Mouse (Mus musculus): ENCODE measurements around the gene Gm27179. TPM values are rescaled to one million over a fixed set of nuclear protein-coding genes. Genes with fewer than 3 reads are reported as not detected.
"Not testable (repeated sequence)": the region's sequence is repeated elsewhere in the genome, so short reads cannot be mapped to it uniquely, and the experiment has no call there.

Gm27179 gene
- not detected in 2 replicates for polyA plus RNA-seq (2015; fragmentation: Nextera tagmentation; extraction: Ambion mirVana)

DNA sequence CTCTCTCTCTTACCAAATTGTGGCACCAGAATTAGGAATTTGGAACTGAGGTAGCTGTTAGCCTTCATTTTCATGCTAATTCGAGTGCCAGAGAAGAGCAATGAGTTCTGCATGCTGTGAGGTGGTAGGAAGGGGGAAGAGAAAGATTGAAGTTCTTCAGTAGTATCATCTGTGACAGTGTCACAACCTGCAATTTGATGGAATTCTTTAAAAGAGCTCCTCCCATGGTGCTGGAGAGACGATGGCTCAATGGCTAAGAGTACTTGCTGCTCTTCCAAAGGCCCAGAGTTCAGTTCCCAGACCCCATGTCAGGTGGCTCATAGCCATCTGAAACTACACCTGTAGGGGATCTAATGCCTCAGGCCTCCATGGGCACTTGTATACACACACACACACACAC, at the start of gene Gm27179:
TSS of gene Gm27179 (minus strand) at position 101 of the 400 bp plus-strand sequence.
- H3K9me3 ChIP-seq; H3K36me3 ChIP-seq (replicated peaks); H3K4me2 ChIP-seq; H3K4me1 ChIP-seq; H3K27me3 ChIP-seq (replicated peaks); H3K9ac ChIP-seq; H3K27ac ChIP-seq; H3K4me3 ChIP-seq; ATAC-seq (replicated peaks): not testable (repeated sequence)
- WGBS: no CpG with 5 or more reads among the region's 2 CpGs

DNA sequence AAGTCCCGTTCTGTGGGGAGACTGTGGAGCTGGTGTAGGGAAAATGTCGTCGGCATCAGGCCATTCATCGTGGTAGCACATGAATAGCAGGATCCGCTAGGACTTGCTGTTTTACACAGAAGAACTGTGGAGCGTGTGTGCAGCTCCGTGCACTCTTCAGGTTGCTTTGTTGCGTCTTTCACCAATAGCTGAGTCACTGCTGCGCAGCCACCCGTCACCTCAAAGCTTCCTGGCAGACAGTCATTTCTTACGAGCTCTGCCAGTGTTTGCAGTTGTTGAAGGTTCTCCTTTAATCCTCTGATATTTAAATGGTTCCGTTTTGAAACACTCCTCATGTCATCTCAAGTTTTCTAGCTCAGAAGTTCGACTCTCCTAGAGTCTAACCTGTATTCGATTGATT, 45.2 kb upstream of the Gm27179 start:
- not testable (repeated sequence) for H3K9me3 ChIP-seq; H3K27me3 ChIP-seq (replicated peaks); H3K4me1 ChIP-seq; H3K36me3 ChIP-seq (replicated peaks); ATAC-seq (replicated peaks); H3K4me2 ChIP-seq; H3K4me3 ChIP-seq; H3K9ac ChIP-seq; H3K27ac ChIP-seq
- WGBS: no CpG with 5 or more reads among the region's 14 CpGs

DNA sequence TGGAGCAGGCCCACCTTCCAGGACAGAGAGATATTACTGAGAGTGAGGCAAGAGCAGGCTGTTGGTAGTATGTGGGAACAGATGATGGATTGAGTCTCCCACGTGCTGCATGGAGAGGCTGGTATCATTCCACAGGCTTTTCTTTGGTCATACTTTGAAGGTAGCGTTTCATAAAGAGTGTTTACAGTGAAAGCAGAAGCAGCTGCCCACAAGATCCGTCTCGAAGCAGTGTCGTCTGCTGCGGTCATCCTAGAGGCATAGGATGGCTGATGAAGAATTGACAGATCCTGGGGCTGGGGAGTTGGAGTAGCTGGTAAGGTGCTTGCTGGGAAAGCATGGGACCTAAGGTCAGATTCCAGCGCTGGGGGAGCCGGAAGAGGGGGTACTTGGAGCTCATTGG, 44.5 kb upstream of the Gm27179 start:
- no CpG with 5 or more reads among the region's 8 CpGs for WGBS
- not testable (repeated sequence) for H3K27ac ChIP-seq; H3K4me1 ChIP-seq; H3K9ac ChIP-seq; H3K9me3 ChIP-seq; H3K36me3 ChIP-seq (replicated peaks); H3K4me2 ChIP-seq; H3K4me3 ChIP-seq; ATAC-seq (replicated peaks); H3K27me3 ChIP-seq (replicated peaks)

DNA sequence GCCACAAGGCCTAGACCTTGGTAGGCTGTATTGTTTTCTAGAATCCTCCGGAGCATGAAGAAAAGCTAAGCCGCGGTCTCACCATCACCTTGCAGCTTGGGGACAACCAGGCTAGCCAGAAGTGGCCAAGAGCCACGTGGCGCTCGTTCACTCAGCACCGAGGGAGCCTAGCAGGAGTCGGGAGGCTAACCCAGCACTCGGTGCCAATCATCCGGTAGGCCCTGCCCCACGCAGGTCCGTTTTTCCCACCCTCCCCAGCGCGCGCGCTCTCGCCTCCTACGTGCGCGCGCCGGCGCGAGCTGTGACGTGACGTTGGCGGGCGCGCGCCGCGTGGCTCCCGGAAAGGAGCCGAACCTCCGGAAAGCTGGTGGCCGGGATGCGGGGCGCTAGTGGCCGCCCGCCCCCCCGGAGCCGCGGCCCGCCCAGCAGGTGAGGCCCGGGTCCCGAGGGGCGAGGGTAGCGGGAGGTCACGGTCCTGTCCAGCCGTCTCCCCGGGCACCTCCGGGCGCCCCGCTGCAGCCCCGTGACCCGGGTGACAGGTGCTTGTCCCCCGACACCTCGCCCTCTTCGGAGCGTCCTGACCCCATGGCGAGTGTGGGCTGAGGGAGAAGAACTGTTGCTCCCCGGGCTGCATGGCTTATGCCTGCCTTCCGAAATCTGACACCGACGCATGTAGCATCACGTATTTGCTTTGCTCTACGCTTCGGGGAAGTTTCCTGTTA, 42.9 kb upstream of the Gm27179 start, which contains the start of gene Entpd4b:
TSS of gene Entpd4b (plus strand) at position 315 of the 722 bp plus-strand sequence.
- not testable (repeated sequence) for H3K27ac ChIP-seq; H3K4me1 ChIP-seq; H3K27me3 ChIP-seq (replicated peaks); H3K4me3 ChIP-seq; H3K36me3 ChIP-seq (replicated peaks); H3K9me3 ChIP-seq; H3K9ac ChIP-seq; H3K4me2 ChIP-seq
- ATAC-seq (replicated peaks): peak; percentile 97
- no CpG with 5 or more reads among the region's 68 CpGs for WGBS

DNA sequence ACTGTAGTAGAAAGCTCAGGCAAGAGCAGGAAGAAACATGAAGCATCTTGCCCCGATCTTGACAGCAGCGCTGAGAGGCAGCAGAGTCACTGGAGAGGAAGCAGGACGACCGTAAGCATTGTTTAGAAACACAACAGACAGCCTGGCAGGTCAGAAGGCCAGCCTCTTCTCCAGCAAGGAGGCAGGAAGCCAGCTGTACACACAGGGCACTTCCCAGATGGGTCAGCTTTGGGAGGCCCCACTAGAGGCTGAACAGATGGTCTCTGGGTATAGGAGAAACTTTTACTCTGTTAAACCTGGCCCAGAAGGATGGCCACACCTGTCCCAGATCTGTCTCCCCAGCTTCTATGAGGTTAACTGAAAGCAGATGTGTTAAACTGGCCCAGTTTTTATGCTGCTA, 35.0 kb upstream of the Gm27179 start:
- ATAC-seq (replicated peaks); H3K27ac ChIP-seq; H3K4me3 ChIP-seq; H3K9me3 ChIP-seq; H3K4me2 ChIP-seq; H3K27me3 ChIP-seq (replicated peaks); H3K4me1 ChIP-seq; H3K36me3 ChIP-seq (replicated peaks); H3K9ac ChIP-seq: not testable (repeated sequence)
- no CpG with 5 or more reads among the region's 4 CpGs for WGBS

DNA sequence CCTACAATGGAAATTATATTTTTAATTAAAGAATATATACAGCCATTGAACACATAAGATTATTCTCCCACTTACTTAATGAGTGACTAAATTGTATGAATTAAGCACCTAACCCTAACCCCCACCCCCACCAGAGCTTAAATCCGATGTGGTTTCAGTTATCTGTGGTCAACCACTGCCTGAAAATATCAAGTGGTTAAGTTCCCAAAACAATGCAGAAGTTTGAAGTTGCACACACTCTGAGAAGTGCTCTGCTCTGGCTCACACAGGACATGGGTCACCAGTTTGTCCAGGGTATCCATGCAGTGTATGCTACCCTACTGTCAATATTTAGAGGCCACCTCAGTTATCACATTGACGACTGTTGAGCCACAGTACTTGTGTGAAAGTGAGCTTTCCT, 32.7 kb upstream of the Gm27179 start:
- H3K9ac ChIP-seq; H3K27ac ChIP-seq; H3K27me3 ChIP-seq (replicated peaks); H3K4me3 ChIP-seq; H3K9me3 ChIP-seq; H3K36me3 ChIP-seq (replicated peaks); H3K4me1 ChIP-seq; H3K4me2 ChIP-seq; ATAC-seq (replicated peaks): not testable (repeated sequence)
- WGBS: no CpG with 5 or more reads among the region's 2 CpGs

DNA sequence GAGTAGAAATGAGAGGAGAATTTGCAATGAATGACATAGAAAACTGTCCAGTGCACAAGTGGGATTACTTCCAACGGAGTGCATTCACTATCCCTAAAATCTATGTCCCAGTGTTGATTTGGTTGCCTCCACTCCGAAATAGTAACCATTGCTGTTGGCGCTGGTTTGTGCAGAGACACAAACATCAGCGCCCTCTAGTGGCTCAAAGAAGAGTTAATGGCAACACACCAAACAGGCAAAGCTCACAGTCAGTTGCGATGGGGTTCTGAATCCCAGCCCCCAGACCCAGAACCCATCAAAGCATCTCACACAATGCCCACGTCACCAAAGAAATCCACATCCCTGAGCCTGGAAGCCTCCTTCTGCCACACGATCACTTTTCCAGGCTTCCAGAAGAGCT, 31.7 kb upstream of the Gm27179 start:
- H3K4me2 ChIP-seq; H3K36me3 ChIP-seq (replicated peaks); H3K4me3 ChIP-seq; ATAC-seq (replicated peaks); H3K9ac ChIP-seq; H3K27me3 ChIP-seq (replicated peaks); H3K27ac ChIP-seq; H3K4me1 ChIP-seq; H3K9me3 ChIP-seq: not testable (repeated sequence)
- WGBS: no CpG with 5 or more reads among the region's 7 CpGs

DNA sequence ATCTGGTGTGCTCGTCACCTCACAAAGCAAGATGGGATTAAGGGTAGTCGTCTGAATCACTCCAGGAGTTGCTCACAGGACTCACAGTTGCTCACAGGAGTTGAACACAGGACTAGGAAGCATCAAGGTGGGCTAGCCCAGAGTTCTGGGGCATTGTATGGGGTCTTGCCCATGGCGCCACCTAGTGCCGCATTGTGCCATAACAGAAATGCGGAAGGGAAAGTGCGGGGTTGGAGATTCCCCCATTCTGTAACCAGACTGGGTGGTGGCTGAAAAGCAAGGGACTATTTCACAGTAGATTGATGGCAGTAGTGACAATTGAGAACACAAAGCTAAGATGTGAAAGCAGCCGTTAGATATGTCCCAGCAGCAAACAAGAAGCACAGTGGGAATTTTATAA, 30.3 kb upstream of the Gm27179 start:
- H3K4me3 ChIP-seq; H3K4me2 ChIP-seq; H3K9ac ChIP-seq; H3K9me3 ChIP-seq; H3K27ac ChIP-seq; ATAC-seq (replicated peaks); H3K27me3 ChIP-seq (replicated peaks); H3K4me1 ChIP-seq; H3K36me3 ChIP-seq (replicated peaks): not testable (repeated sequence)
- no CpG with 5 or more reads among the region's 7 CpGs for WGBS

DNA sequence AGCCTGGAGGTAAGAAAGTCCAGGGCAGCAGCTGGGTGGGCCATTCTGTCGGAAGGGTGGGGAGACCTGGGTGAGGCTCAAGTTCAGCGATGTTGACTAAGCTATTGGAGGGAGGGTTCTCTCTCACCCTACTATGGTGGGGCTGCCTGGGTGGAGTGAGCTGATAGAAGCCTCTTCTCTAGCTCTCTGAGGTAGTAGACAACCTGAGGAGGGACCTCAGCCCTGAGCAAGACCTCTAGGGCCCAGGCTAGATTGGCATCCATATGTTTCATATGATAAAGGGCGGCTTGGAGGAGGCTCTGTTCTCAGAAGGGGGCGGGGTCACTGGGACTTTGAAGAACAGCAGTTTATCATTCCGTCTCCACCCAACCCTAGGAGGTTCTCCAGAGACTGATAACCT, 27.8 kb upstream of the Gm27179 start:
- not testable (repeated sequence) for H3K9me3 ChIP-seq; H3K36me3 ChIP-seq (replicated peaks); H3K4me1 ChIP-seq; H3K4me2 ChIP-seq; H3K27me3 ChIP-seq (replicated peaks); H3K27ac ChIP-seq; H3K4me3 ChIP-seq; ATAC-seq (replicated peaks); H3K9ac ChIP-seq
- WGBS: no CpG with 5 or more reads among the region's 5 CpGs

DNA sequence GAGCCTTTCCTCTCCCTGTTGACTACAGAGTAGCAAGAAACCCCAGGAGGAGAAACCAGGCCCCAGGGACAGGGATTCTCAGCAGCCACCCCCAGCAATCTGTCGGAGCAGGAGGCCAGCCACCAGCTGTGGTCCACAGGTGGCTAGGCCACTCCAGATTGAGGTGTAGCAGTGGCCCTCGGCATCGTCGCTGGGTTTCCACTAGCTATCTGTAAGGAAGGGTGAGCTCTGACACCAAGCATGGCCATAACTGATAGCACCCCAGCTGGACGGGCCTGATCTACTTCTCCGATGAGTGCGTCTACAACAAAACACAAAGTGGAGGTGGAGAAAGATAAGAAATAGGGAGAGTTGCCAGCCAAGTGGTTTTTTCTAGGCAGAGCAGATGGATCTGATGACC, 24.2 kb upstream of the Gm27179 start:
- not testable (repeated sequence) for ATAC-seq (replicated peaks); H3K9me3 ChIP-seq

DNA sequence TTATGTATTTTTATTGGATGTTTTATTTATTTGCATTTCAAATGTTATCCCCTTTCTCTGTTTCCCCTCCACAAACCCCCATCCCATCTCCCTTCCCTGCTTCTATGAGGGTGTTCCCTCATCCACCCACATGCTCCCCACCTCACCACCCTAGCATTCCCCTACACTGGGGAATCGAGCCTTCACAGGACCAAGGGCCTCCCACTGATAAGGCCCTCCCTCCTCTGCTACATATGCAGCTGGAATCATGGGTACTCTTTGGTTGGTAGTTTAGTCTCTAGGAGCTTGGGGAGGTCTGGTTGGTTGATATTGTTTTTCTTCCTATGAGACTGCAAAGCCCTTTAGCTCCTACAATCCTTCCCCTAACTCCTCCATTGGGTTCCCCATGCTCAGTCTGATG, 13.9 kb upstream of the Gm27179 start:
- ATAC-seq (replicated peaks); H3K9ac ChIP-seq; H3K27me3 ChIP-seq (replicated peaks); H3K27ac ChIP-seq; H3K9me3 ChIP-seq; H3K36me3 ChIP-seq (replicated peaks); H3K4me3 ChIP-seq; H3K4me2 ChIP-seq; H3K4me1 ChIP-seq: not testable (repeated sequence)
- WGBS: no CpG with 5 or more reads among the region's 1 CpGs

More for the DNA sequence above, 24.2 kb upstream of the Gm27179 start:
- H3K36me3 ChIP-seq (replicated peaks); H3K9ac ChIP-seq; H3K27ac ChIP-seq; H3K4me3 ChIP-seq; H3K4me1 ChIP-seq; H3K4me2 ChIP-seq; H3K27me3 ChIP-seq (replicated peaks): not testable (repeated sequence)
- WGBS: no CpG with 5 or more reads among the region's 7 CpGs

DNA sequence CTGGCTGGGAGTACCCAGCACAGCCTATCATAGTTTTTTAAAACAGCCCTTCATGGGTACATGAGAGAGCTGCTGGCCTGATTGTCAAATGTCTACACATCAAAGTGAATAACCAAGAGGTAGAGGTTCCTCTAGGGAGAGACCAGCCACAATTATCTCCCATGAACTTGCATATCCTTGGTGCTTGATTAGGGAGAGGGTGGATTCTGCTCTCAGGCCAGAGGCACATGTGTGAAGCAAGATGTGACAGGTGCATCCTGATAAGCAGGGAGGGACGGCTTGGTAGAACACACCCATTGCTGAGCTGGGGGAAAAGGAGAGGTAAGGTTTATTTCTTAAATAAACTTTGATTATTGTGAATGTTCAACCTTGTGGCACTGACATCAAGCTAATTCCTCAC, 10.7 kb upstream of the Gm27179 start:
- not testable (repeated sequence) for H3K27ac ChIP-seq; H3K4me3 ChIP-seq; H3K4me1 ChIP-seq; ATAC-seq (replicated peaks); H3K4me2 ChIP-seq; H3K27me3 ChIP-seq (replicated peaks); H3K9me3 ChIP-seq; H3K9ac ChIP-seq; H3K36me3 ChIP-seq (replicated peaks)
- no CpG with 5 or more reads among the region's 1 CpGs for WGBS

DNA sequence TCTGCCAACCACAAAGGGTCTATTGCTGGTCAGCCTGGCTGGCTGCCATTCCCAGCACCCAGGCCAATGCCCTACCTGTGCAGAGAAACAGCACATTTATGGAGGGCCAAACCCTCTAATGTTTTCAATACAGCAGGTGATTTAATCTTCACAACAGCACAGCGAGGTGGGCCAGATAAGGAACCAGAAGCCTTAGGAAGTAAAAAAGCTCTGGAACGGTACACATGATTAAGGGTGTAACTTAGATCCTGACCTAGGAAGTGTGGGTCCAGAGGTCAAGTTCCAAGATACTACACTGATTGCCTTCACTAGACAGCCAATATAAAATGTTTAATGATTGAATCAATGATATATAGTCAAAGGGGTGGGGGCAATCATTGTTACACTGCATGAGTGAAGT, 8.5 kb upstream of the Gm27179 start:
- WGBS: no CpG with 5 or more reads among the region's 2 CpGs
- not testable (repeated sequence) for H3K4me3 ChIP-seq; H3K4me1 ChIP-seq; H3K9me3 ChIP-seq; H3K27me3 ChIP-seq (replicated peaks); H3K4me2 ChIP-seq; H3K36me3 ChIP-seq (replicated peaks); H3K27ac ChIP-seq; H3K9ac ChIP-seq; ATAC-seq (replicated peaks)

Data from midbrain, embryonic 15.5 days (tissue).